Mouse (Mus musculus) limb, embryonic 15.5 days (tissue): ENCODE measurements around the gene Rps6kb1. TPM values are rescaled to one million over a fixed set of nuclear protein-coding genes. Genes with fewer than 3 reads are reported as not detected.

Experiments used
- ATAC-seq: fragments of 200-750 bp; cut with Nextera tagmentation; 2 replicates; pipeline ENCODE4 v1.8.0; 2017; ENCODE audit warnings: low read depth, moderate TSS enrichment; ENCODE audit not compliant: insufficient number of reproducible peaks, low FRiP score, low TSS enrichment
- H3K27ac ChIP-seq: fragments of 300-500 bp; sonication (generic); 2 replicates; pipeline ENCODE4 v1.5.1; 2015; ENCODE audit warnings: moderate library complexity, mild to moderate bottlenecking, inconsistent platforms
- H3K27me3 ChIP-seq: fragments of 300-500 bp; sonication (generic); 2 replicates; pipeline ENCODE4 v1.6.1; 2015; ENCODE audit warnings: inconsistent platforms
- H3K36me3 ChIP-seq: fragments of 300-500 bp; sonication (generic); 2 replicates; pipeline ENCODE4 v1.6.1; 2015; ENCODE audit warnings: inconsistent platforms
- H3K4me1 ChIP-seq: fragments of 300-500 bp; sonication (generic); 2 replicates; pipeline ENCODE4 v1.6.1; 2015; ENCODE audit warnings: inconsistent platforms
- H3K4me2 ChIP-seq: fragments of 300-500 bp; sonication (generic); 2 replicates; pipeline ENCODE4 v1.6.1; 2015; ENCODE audit warnings: mild to moderate bottlenecking, inconsistent platforms
- H3K4me3 ChIP-seq: fragments of 300-500 bp; sonication (generic); 2 replicates; pipeline ENCODE4 v1.5.1; 2015; ENCODE audit warnings: mild to moderate bottlenecking, inconsistent platforms
- H3K9ac ChIP-seq: fragments of 300-500 bp; sonication (generic); 2 replicates; pipeline ENCODE4 v1.6.1; 2015; ENCODE audit warnings: inconsistent platforms
- H3K9me3 ChIP-seq: fragments of 300-500 bp; sonication (generic); 2 replicates; pipeline ENCODE4 v1.6.1; 2016; ENCODE audit warnings: inconsistent platforms
- WGBS: fragments of 180-500 bp; shearing (Covaris S2); methylation state at CpG from one replicate; pipeline ENCODE4 v1.1.7; 2015; 5-methylcytosine and 5-hydroxymethylcytosine counted together
- polyA plus RNA-seq: library from polyadenylated mRNA; unstranded; fragments of >200 nt; fragmentation: Nextera tagmentation; extraction: Ambion mirVana; gene quantifications from 2 replicates; pipeline ENCODE4 v1.2.1, GENCODE M21; 2015

Gene Rps6kb1
- polyA plus RNA-seq, 1 experiment from 2014 or later = 74.5 TPM

- Histone ChIP-seq H3K4me3 (no peak overlapping the region), H3K27me3 (no peaks in the 10 kb centered on the region), H3K4me2 (no peak overlapping the region), H3K9me3 (no peaks in the 10 kb centered on the region), H3K36me3 (peaks cover 41% of the 10 kb centered on the region), H3K4me1 (no peaks in the 10 kb centered on the region), H3K27ac (no peak overlapping the region), H3K9ac (no peak overlapping the region)
- no peak for ATAC-seq
- 89% methylated on average over 1 of the region's 1 CpGs for WGBS
Observed at GRCm38 (mm10) chr11:86532834-86533233, 11.8 kb downstream of the Rps6kb1 start.

GRCm38 (mm10) chr11:86527528-86527927 is 17.1 kb downstream of the Rps6kb1 start:
- Histone ChIP-seq H3K4me2 (no peak overlapping the region), H3K4me1 (no peaks in the 10 kb centered on the region), H3K27me3 (no peaks in the 10 kb centered on the region), H3K36me3 (peaks cover 70% of the 10 kb centered on the region), H3K4me3 (no peak overlapping the region), H3K9ac (no peak overlapping the region), H3K9me3 (no peaks in the 10 kb centered on the region), H3K27ac (no peak overlapping the region)
- ATAC-seq = no peak
- WGBS = 97% methylated on average over 4 of the region's 4 CpGs

DNA sequence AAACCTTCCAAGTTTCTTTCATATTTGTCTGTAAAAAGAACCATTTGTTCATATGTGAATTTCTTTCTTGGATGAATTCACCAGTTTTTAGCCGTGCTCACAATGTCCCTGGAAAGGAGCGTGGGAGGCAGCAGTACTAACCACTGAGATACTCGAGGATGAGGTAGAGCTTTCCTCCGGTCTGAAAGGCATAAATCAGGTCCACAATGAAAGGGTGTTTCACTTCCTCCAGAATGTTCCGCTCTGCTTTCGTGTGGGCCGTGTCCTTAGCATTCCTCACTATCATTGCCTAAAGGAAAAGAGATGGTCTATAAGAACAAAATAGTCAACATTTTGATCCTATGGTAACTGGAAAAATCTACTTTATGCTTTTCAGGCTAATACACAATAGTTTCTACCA is 24.9 kb downstream of the Rps6kb1 start:
- no peaks in the 10 kb centered on the region for H3K27me3 ChIP-seq
- H3K4me3 ChIP-seq = no peak overlapping the region
- no peaks in the 10 kb centered on the region for H3K4me1 ChIP-seq
- H3K27ac ChIP-seq = no peak overlapping the region
- H3K9ac ChIP-seq = no peak overlapping the region
- peaks cover 74% of the 10 kb centered on the region for H3K36me3 ChIP-seq
- WGBS = 85% methylated on average over 7 of the region's 7 CpGs
- no peak overlapping the region for H3K4me2 ChIP-seq
- no peak for ATAC-seq
- H3K9me3 ChIP-seq = no peaks in the 10 kb centered on the region

DNA sequence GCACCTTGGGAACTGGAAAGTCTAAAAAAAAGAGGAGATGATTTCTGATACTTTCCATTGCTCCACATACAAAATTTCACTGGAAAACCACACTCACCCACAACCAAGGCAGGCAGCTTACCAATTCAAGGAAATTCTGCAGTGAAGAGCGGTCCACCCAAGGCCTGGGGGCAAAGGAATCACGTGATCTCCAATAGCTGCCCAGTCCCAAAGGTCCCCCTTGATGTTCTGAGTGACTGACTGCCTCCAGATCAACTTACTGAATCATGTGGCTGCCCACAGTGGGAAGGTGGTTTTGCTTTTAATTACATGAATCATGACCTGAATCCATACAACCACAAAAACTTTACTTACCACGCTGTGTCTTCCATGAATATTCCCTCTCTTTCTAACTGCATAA is 27.4 kb downstream of the Rps6kb1 start:
- Histone ChIP-seq H3K4me3 (no peak overlapping the region), H3K9ac (no peak overlapping the region), H3K36me3 (peaks cover 64% of the 10 kb centered on the region), H3K27ac (no peak overlapping the region), H3K4me1 (no peaks in the 10 kb centered on the region), H3K4me2 (no peak overlapping the region), H3K27me3 (no peaks in the 10 kb centered on the region), H3K9me3 (no peaks in the 10 kb centered on the region)
- 81% methylated on average over 3 of the region's 3 CpGs for WGBS
- ATAC-seq = no peak

DNA sequence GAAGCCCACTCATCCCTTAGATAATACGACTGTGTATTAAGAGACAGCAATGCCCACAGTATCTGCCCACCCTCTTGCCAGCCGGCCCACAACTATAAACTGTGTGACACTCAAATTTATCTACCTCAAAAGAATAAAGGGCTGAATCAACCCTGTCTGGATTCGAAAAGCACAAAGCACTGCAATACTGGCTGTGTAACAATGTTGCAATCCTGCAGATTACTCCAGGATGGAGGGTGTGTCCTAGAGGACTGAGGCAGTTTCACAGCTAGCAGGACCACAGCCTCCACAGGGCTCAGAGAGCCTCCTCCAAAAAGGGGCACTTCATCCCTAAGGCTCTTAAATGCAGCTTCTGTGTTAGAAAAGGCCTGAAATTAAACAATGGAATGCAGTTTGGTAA is 28.0 kb downstream of the Rps6kb1 start:
- Histone ChIP-seq H3K27ac (no peak overlapping the region), H3K4me1 (no peaks in the 10 kb centered on the region), H3K36me3 (peaks cover 62% of the 10 kb centered on the region), H3K9ac (no peak overlapping the region), H3K4me3 (no peak overlapping the region), H3K9me3 (no peaks in the 10 kb centered on the region), H3K27me3 (no peaks in the 10 kb centered on the region), H3K4me2 (no peak overlapping the region)
- no peak for ATAC-seq
- WGBS = 82% methylated on average over 3 of the region's 3 CpGs

GRCm38 (mm10) chr11:86507991-86508390 is 36.6 kb downstream of the Rps6kb1 start:
- 92% methylated on average over 2 of the region's 2 CpGs for WGBS

DNA sequence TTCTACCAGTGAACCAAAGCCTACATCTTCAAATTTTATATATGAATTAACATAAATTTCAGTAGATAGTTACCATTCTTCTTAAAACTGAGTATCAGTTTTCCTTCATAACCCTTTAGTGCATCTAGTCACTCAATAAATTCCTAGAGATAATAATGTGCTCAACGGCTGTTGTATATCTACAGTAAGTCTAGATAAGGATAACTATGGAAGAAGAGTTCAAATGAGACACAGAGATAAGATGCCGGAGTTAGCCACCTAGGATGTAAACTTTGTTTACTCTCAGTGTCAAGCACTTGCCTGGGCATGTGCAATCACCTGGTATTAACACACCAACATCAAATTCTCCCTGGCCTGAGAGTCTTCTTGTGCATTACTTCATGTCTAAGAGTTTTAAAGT is 37.3 kb downstream of the Rps6kb1 start:
- no peak overlapping the region for H3K4me2 ChIP-seq
- peaks cover 68% of the 10 kb centered on the region for H3K36me3 ChIP-seq
- ATAC-seq = no peak
- H3K4me1 ChIP-seq = no peaks in the 10 kb centered on the region
- WGBS = 87% methylated on average over 2 of the region's 2 CpGs
- no peak overlapping the region for H3K4me3 ChIP-seq
- H3K27me3 ChIP-seq = no peaks in the 10 kb centered on the region
- no peak overlapping the region for H3K27ac ChIP-seq
- no peak overlapping the region for H3K9ac ChIP-seq
- H3K9me3 ChIP-seq = no peaks in the 10 kb centered on the region

More at GRCm38 (mm10) chr11:86507991-86508390, 36.6 kb downstream of the Rps6kb1 start:
- Histone ChIP-seq H3K9ac (no peak overlapping the region), H3K4me2 (no peak overlapping the region), H3K27ac (no peak overlapping the region), H3K27me3 (no peaks in the 10 kb centered on the region), H3K36me3 (peaks cover 66% of the 10 kb centered on the region), H3K9me3 (no peaks in the 10 kb centered on the region), H3K4me1 (no peaks in the 10 kb centered on the region), H3K4me3 (no peak overlapping the region)
- no peak for ATAC-seq

- Histone ChIP-seq H3K9ac (no peak overlapping the region), H3K9me3 (no peaks in the 10 kb centered on the region), H3K4me3 (no peak overlapping the region), H3K4me1 (no peaks in the 10 kb centered on the region), H3K4me2 (no peak overlapping the region), H3K27me3 (no peaks in the 10 kb centered on the region), H3K27ac (no peak overlapping the region), H3K36me3 (peaks cover 52% of the 10 kb centered on the region)
- 89% methylated on average over 2 of the region's 2 CpGs for WGBS
- ATAC-seq = no peak
Observed at GRCm38 (mm10) chr11:86503121-86503520, 41.5 kb downstream of the Rps6kb1 start.

DNA sequence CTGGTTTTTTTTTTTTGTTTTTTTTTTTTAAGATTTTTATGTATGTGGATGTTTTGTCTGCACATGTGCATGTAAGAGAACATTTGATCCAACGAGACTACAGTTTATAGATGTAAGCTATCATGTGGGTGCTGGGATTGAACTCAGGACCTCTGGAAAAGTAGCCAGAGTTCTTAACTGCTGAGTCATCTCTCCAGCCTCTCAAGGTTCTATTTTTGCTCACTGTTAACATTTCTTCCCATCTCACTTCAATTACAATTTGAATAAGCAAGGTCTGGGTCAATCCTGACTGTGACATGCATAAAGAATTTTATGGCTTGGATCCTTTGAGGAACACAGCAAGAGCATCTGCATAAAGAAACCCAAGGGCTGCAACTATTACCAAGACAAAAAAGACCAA is 43.8 kb downstream of the Rps6kb1 start:
- no peak for ATAC-seq
- Histone ChIP-seq H3K4me1 (no peaks in the 10 kb centered on the region), H3K4me3 (no peak overlapping the region), H3K27me3 (no peaks in the 10 kb centered on the region), H3K36me3 (peaks cover 54% of the 10 kb centered on the region), H3K9me3 (no peaks in the 10 kb centered on the region), H3K9ac (no peak overlapping the region), H3K4me2 (no peak overlapping the region), H3K27ac (no peak overlapping the region)
- 66% methylated on average over 1 of the region's 1 CpGs for WGBS

DNA sequence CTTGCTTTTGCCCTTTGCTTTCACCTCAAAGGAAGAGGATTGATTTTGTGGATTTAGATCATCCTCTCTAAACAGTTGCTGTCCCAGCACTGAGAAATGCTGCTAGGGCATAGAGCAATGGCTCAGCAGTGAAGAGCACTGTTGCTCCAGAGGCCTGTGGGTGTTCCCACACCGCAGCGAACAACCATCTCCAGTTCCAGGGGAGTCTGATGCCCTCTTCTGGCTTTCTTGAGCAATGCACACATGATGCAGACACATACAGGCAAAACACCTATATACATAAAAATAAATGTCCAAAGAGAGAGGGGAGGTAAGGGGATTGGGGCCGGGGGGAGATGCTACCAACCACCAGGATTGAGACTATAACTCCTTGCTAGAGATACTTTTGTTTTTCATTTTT is 46.7 kb downstream of the Rps6kb1 start:
- no peak overlapping the region for H3K27ac ChIP-seq
- 72% methylated on average over 3 of the region's 3 CpGs for WGBS
- H3K4me3 ChIP-seq = no peak overlapping the region
- ATAC-seq = no peak
- H3K9me3 ChIP-seq = no peaks in the 10 kb centered on the region
- no peaks in the 10 kb centered on the region for H3K27me3 ChIP-seq
- H3K36me3 ChIP-seq = peaks cover 41% of the 10 kb centered on the region
- H3K9ac ChIP-seq = no peak overlapping the region
- H3K4me2 ChIP-seq = no peak overlapping the region
- no peaks in the 10 kb centered on the region for H3K4me1 ChIP-seq

- no peak overlapping the region for H3K27ac ChIP-seq
- no peaks in the 10 kb centered on the region for H3K27me3 ChIP-seq
- ATAC-seq = no peak
- H3K36me3 ChIP-seq = peaks cover 38% of the 10 kb centered on the region
- H3K9me3 ChIP-seq = no peaks in the 10 kb centered on the region
- H3K4me1 ChIP-seq = no peaks in the 10 kb centered on the region
- no peak overlapping the region for H3K4me3 ChIP-seq
- H3K9ac ChIP-seq = no peak overlapping the region
- H3K4me2 ChIP-seq = no peak overlapping the region
- WGBS = 88% methylated on average over 1 of the region's 1 CpGs
Observed at GRCm38 (mm10) chr11:86497356-86497755, 47.2 kb downstream of the Rps6kb1 start.

DNA sequence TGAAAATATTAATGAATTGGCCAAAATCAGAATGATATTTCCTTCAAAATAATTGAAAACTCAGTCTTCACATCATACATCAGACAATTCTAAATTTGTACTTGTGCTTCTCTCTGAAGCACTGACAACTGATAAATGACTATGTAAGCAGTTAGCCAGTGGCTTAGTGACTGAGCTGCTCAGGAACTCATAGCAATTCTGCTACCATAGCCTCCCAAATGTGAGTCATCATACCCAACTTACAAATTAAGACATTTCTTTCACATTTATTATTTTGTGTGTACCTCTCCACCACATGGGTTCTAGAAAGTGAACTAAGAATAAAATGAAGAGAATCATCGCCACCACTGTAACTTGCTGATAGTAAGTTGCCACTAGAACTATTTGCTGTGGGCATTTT is 53.8 kb downstream of the Rps6kb1 start:
- Histone ChIP-seq H3K4me1 (peaks cover 4% of the 10 kb centered on the region), H3K36me3 (peaks cover 30% of the 10 kb centered on the region), H3K27me3 (no peaks in the 10 kb centered on the region), H3K9me3 (no peaks in the 10 kb centered on the region), H3K27ac (no peak overlapping the region), H3K4me3 (no peak overlapping the region), H3K4me2 (no peak overlapping the region), H3K9ac (no peak overlapping the region)
- no peak for ATAC-seq
- 94% methylated on average over 1 of the region's 1 CpGs for WGBS

GRCm38 (mm10) chr11:86484910-86485510 is 59.6 kb downstream of the Rps6kb1 start:
- H3K36me3 ChIP-seq = peaks cover 8% of the 10 kb centered on the region
- ATAC-seq = no peak
- peak overlapping the region; percentile 75 for H3K9ac ChIP-seq
- H3K27ac ChIP-seq = peak overlapping the region; percentile 92
- H3K27me3 ChIP-seq = no peaks in the 10 kb centered on the region
- peaks cover 8% of the 10 kb centered on the region for H3K4me1 ChIP-seq
- H3K4me2 ChIP-seq = peak overlapping the region; percentile 65
- H3K9me3 ChIP-seq = no peaks in the 10 kb centered on the region
- WGBS = under 1% methylated on average over 25 of the region's 25 CpGs
- H3K4me3 ChIP-seq = peak overlapping the region; percentile 76
